Mouse (Mus musculus): ENCODE results near the gene Smad3.

- TF ChIP-seq EP300 (optimal IDR thresholded peaks at IDR 0.05) (no peak), CTCF (IDR thresholded peaks at IDR 0.05; ENCODE audit: low read depth) (no peak)
Measured at GRCm38 (mm10) chr9:63668621-63669020, 89.2 kb downstream of the Smad3 start.

All from stomach, postnatal 0 days (tissue).